Mouse (Mus musculus) ES-E14 (cell line): ENCODE measurements at regions not wholly inside any gene's neighbourhood (a gene's known extent, or its start where the extent isn't known, plus 50 kb on each side); places are given as distances from the start of the nearest gene placed in this dataset.

Source experiments
- CHD2 ChIP-seq: IDR thresholded peaks from 2 replicates; pipeline ENCODE4 v1.6.1; 2014; ENCODE audit warnings: mild to moderate bottlenecking, low read depth, low read length, inconsistent platforms
- HCFC1 ChIP-seq: IDR thresholded peaks from 2 replicates; pipeline ENCODE4 v1.6.1; 2012; ENCODE audit warnings: low read length, inconsistent platforms, borderline replicate concordance; ENCODE audit not compliant: insufficient read depth
- MAFK ChIP-seq: IDR thresholded peaks from 2 replicates; pipeline ENCODE4 v1.6.1; 2014; ENCODE audit warnings: mild to moderate bottlenecking, low read depth, low read length, inconsistent platforms; ENCODE audit not compliant: insufficient read depth
- ZC3H11A ChIP-seq: IDR thresholded peaks from 2 replicates; pipeline ENCODE4 v1.6.1; 2012; ENCODE audit warnings: low read depth, mild to moderate bottlenecking, inconsistent platforms, low read length, borderline replicate concordance
- ZNF384 ChIP-seq: IDR thresholded peaks from 2 replicates; pipeline ENCODE4 v1.6.1; 2012; ENCODE audit warnings: low read depth, low read length, inconsistent platforms

- TF ChIP-seq CHD2, result no peak
- TF ChIP-seq HCFC1, result no peak
- no peak for TF ChIP-seq ZC3H11A
- TF ChIP-seq MAFK, result no peak
- no peak for TF ChIP-seq ZNF384
Observed at GRCm38 (mm10) chr9:120843753-120844152, 85.3 kb upstream of the Ctnnb1 start.
